Mouse (Mus musculus) brown adipose tissue, adult 24 weeks (tissue): ENCODE data around the gene Mapk10. TPM values are rescaled to one million over a fixed set of nuclear protein-coding genes. Genes with fewer than 3 reads are reported as not detected.

Source experiments
- H3K27ac ChIP-seq: fragments of 200-500 bp; replicated peaks from 2 replicates; pipeline ENCODE4 v1.5.1; 2012; ENCODE audit warnings: low read depth, mild to moderate bottlenecking, low read length
- H3K4me1 ChIP-seq: fragments of 200-500 bp; 2 replicates; pipeline ENCODE4 v1.6.1; 2012; ENCODE audit warnings: low read length, mixed read lengths; ENCODE audit not compliant: control insufficient read depth, insufficient read depth, insufficient read length
- H3K4me3 ChIP-seq: fragments of 200-500 bp; 2 replicates; pipeline ENCODE4 v1.5.1; 2012; ENCODE audit warnings: low read depth, mild to moderate bottlenecking, low read length, moderate library complexity; ENCODE audit not compliant: insufficient read depth
- polyA plus RNA-seq: library from polyadenylated mRNA; stranded (reverse); fragments of >200 nt; gene quantifications from 2 replicates; pipeline ENCODE4 v1.2.4, GENCODE M21; 2012; ENCODE audit not compliant: missing spikeins, insufficient read depth, insufficient read length

Gene Mapk10
- polyA plus RNA-seq, result not detected in 2 replicates

DNA sequence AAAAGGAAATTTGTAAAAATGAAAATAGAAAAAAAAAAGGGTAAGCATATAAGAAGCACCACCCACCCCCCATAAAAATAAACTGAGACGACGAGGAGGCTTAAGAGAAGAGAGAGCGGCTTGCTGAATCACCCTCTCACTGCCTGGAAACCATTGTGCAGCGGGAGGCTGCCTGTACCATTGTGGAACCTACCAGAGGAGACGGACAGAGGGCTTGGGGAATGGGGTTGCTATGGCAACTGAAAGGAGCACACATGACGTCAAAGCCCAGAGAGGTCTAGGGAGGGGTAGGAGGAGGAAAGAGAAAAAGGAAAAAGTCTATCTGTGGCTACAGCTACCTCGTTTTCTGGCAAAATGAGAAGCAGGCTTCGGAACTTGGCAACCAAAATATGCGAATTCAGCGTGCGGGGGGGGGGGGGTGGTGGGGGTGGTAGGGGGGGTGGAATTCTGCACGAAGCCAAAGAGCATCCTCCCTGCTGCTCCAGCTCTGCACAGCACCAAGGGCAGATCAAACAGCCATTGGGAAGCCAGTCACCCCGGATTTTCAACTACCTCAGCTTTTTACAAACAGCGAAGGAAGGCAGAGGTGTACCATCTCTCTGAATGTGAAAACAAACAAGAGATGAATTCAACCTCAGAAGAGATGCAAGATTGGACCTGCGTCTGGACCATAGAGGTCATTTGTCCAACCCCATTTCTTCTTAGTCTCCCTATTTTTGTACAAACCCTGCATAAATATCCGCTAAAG is at the start of gene Mapk10:
Gene Mapk10 (minus strand): TSS at position 234 of the 748 bp plus-strand sequence.
- Histone ChIP-seq H3K27ac (no peak within 1 kb of the TSS), H3K4me1 (no peaks in the 10 kb centered on the region), H3K4me3 (no peak within 1 kb of the TSS)

DNA sequence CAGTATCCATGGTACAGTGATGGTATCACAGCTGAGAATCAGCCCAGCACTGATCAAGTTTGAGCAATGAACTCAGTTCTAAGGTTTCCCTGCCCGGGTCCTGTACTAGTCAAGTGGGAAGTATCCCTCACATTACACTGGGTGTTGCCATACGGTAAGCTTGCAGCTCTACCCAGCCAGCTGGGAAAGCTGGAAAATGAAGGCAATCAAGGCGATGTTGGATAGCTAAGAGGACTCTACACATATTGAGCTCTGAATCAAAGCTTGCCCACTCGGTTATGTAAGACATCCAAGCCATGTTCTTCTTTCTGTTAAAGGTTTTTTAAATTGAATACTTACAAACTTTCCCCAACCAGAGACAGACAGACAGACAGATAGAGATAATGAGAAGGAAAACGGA is 45.0 kb upstream of the Mapk10 start:
- Histone ChIP-seq H3K4me3 (no peak overlapping the region), H3K4me1 (no peaks in the 10 kb centered on the region), H3K27ac (no peak overlapping the region)

DNA sequence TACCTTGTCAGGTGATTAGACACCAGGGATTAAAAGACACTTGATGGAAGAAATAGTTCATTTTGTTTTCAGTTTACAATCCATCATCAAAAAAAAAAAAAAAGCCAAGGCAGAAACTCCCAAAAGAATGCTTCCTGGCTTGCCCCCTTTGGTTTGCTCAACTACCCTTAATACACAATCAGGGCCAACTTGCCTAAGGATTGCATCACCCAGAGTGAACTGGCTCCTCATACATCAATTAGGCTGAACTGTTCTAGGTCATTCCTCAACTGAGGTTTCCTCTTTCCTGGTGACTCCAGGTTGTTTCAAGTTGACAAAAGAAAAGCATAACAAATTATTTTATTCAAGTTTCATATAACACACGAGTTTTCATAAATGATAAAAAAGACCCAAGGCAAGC is 31.3 kb upstream of the Mapk10 start:
- no peak overlapping the region for H3K4me3 ChIP-seq
- H3K27ac ChIP-seq, result no peak overlapping the region
- H3K4me1 ChIP-seq, result no peaks in the 10 kb centered on the region

DNA sequence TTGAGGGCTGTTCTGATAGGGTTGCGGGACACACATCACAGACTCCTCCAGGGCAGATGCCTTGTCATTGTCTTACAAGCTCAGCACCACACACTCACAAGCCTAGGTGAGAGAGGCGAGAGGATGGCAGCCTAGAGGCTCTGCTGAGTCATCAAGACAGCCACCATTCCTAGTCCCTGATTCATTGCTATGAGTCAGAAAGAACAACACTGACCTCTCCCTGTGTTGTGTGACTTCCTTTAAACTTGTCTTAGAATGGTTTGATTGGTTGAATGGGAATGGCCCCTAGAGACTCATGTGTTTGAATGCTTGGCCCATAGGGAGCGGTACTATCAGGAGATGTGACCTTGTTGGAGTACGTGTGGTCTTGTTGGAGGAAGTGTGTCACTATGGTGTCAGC is 20.7 kb upstream of the Mapk10 start:
- Histone ChIP-seq H3K27ac (no peak overlapping the region), H3K4me1 (no peaks in the 10 kb centered on the region), H3K4me3 (no peak overlapping the region)

DNA sequence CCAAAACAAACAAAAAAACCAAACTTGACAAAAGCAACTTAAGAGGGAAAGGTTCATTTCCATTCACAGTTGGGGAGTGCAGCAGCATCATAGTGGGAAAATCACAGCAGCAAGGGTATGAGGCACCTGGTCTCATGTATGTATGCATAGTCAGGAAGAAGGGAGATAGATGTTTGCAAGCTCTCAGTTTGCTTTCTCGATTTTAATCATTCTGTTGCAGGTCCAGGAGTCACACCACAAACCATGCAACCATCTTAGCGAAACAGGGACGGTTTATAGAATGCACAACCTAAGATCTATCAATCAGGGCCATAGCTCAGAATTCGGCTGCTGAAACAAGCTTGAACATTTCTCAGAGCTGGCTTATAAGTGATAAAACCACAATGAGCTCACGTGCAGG is 19.2 kb upstream of the Mapk10 start:
- Histone ChIP-seq H3K4me1 (no peaks in the 10 kb centered on the region), H3K4me3 (no peak overlapping the region), H3K27ac (no peak overlapping the region)

DNA sequence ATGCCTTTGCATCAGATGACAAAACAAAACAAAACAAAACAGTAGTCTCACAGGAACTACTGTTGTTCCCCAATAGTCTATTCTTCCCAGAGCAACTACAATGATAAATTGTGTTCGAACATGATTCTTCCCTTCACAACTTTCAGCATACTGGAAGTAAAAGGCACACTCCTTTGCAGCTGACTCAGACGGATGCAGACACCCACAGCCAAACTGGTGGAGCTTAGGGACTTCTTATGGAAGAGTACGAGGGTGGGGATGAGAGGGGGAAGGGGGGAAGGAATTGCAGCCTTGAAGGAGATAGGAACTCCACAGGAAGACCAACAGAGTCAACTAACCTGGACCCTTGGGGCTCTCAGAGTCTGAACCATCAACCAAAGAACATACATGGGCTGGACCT is 18.2 kb upstream of the Mapk10 start:
- H3K4me1 ChIP-seq, result no peaks in the 10 kb centered on the region
- H3K4me3 ChIP-seq, result no peak overlapping the region
- H3K27ac ChIP-seq, result no peak overlapping the region

DNA sequence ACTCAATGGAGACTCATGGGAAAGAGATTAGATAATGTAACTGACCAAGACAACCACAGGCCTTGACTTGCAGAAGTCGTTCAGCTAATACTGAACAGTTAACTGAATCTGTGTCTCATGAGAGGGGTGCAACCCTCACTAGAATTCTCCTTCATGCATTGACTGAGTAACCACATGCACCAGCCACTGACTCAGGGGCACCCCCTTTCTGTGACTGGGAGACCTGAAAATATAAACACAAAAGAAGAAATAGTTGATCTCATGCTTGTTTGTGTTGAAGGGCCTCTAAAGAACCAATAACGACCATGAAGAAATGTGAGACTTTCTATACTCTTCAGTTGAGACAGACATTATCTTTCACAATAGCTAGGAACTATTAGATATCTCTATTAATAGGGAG is 10.9 kb upstream of the Mapk10 start:
- H3K4me1 ChIP-seq, result no peaks in the 10 kb centered on the region
- no peak overlapping the region for H3K27ac ChIP-seq
- H3K4me3 ChIP-seq, result no peak overlapping the region

DNA sequence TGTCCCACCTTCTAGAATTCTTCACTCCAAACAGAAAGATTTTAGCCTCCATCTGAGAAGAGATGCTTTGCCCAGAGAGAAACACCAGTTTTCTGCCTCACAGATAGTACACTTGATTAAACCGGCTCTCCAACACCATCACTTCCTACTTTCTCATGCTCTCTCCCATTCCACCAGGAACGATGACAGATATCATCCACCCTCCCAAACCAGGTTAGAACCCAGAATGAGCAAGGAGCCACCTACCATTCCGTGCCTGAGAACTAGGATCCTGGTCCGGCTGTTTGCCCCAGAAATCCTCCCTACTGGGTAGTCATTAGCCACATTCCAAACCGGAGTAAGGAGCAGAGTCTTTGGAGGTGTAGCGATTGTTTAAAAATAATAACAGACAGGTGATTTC is 490 bp downstream of the Mapk10 start:
- Histone ChIP-seq H3K4me3 (no peak overlapping the region), H3K27ac (no peak overlapping the region)

DNA sequence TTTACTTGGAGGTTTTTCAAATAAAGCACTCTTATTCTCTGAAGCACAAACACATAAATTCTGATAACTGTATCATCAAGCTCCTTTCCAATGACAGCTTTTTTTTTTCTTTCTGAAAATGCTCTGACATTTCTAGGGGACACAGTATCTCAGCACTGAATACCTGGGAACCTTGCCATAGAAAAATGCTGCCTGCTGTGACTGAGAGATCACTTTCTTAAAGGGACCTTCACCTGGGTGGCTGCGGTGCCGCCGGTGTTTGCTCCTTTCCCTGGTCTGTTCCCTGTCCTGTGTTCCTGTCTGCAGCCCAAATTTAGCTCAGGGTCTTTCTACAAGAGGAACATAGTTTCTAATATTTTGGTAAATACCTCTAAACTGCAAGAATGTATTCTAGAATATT is 1.1 kb downstream of the Mapk10 start:
- Histone ChIP-seq H3K4me3 (no peak overlapping the region), H3K4me1 (no peaks in the 10 kb centered on the region), H3K27ac (no peak overlapping the region)

More for the DNA sequence above, 490 bp downstream of the Mapk10 start:
- H3K4me1 ChIP-seq, result no peaks in the 10 kb centered on the region

DNA sequence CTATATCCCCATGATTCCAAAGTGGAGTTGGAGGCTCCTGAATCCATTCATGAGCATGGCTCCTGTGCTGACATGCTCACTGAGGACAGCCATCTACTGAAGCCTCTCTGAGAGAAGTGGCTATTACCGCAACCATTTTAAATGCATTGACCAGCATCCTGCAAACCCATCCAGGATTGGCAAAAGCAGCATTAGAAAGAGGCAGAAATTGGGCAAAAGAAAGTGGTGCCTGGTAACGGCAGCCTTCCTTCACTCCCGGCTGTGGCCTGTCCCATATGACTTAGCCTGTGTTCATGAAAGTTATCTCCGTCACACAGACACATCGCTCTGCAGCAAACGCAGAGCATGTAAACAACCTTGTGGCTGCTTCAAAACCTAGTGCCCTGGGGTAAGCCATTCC is 1.6 kb downstream of the Mapk10 start:
- Histone ChIP-seq H3K27ac (no peak overlapping the region), H3K4me1 (no peaks in the 10 kb centered on the region), H3K4me3 (no peak overlapping the region)

DNA sequence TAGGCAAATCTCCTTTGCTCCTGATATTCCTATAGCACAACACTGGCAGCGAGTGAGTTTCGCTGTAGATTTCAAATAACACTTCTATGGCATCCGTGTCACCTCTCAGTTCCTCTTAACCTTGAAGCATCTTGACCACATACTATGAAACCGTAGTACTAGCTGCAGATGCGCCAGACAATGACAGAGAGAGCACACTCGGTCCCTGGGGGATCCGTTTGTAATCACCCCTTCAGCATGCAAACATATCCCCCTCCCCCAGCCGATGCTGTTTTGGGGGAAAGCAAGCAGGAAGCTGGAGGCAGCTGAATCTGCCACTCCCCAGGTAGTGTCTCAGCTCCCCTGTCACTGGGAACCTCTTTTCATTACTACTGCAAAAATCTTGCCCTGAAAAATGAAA is 2.3 kb downstream of the Mapk10 start:
- Histone ChIP-seq H3K4me1 (no peaks in the 10 kb centered on the region), H3K4me3 (no peak overlapping the region), H3K27ac (no peak overlapping the region)

DNA sequence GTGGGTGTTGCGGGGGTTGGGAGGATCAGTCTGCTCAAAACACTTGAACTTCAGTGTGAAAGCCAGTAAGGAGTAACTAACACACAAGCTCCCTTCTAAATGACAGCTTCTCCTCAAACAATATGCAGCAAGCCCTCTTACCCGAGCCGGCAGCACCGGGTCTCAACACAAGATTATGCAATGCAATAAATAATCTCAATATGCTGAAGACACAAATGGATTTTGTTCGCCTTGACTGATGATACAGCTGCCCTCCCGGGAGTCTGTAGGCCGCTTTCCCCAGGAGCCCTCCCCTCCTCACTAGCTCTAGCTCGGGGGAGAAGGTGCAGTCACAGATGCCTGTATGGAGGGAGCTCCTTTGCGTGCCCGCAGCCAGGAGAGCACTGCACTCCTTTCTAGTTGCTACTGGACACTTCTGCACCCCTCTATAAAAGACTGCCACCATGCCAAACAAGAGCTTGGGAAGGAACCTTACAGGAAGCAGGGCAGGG is 3.1 kb downstream of the Mapk10 start:
- Histone ChIP-seq H3K4me3 (no peak overlapping the region), H3K4me1 (no peaks in the 10 kb centered on the region), H3K27ac (no peak overlapping the region)

DNA sequence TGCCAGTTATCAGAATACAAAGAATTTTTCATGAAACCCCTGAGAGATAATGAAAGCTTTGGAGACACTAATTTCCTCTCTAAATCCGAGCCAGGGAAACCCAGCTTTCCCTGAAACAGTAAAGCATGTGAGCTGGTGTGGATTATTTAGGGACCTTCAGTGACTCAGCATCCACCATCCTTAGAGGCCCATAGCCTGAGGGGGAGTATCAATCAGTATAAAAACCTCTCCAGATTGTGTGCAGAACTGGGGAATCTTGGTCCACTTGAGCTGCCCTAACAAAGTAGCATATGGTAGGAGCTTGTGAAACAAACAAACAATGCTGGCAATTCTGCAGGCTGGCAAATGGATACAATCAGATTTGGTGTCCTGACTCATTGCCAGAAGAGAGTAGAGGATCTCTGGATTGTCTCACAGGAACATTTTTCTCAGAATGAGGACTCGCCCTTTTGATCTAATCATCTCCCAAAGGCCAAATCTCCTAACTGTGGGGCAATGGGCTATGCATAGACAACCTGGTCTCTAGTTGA is 13.3 kb downstream of the Mapk10 start:
- H3K27ac ChIP-seq, result no peak overlapping the region
- no peak overlapping the region for H3K4me3 ChIP-seq
- no peaks in the 10 kb centered on the region for H3K4me1 ChIP-seq

DNA sequence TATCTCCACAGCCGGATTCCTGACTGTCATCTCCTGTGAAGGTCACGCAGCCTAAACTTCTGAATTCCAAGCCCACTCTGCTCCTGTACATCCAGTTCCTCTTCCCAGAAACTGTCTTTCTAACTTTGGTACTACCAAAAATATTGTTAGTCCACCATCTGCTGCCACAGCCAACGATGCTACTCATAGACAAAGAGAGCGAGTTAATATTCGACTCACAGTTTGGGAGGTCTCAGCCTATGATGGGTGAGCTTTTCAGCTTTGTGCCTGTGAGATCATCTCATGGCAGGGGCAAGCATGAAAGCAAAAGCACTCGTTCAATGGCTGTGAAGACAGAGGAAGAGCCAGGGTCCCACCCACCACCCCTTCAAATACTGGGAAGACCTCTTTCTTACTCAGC is 16.6 kb downstream of the Mapk10 start:
- Histone ChIP-seq H3K4me3 (no peak overlapping the region), H3K27ac (no peak overlapping the region), H3K4me1 (no peaks in the 10 kb centered on the region)

DNA sequence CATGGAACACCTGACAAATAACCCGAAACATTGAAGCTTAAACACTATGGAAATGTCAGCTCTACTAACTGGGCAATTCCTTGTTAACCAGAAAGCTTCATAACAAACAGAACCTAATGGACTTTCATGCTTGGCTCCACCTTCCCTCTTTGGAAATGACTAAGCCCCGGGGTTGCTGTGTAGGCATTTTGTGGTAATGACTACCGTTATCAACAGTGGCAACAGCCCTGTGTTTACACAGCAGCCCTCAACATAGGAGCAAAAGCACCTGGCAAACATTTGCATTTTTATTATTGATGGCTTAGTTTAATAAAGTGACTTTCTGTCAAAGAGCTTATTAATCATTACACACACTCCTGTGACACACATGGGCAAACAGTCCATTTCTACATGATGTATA is 17.4 kb downstream of the Mapk10 start:
- Histone ChIP-seq H3K4me3 (no peak overlapping the region), H3K27ac (no peak overlapping the region), H3K4me1 (no peaks in the 10 kb centered on the region)

DNA sequence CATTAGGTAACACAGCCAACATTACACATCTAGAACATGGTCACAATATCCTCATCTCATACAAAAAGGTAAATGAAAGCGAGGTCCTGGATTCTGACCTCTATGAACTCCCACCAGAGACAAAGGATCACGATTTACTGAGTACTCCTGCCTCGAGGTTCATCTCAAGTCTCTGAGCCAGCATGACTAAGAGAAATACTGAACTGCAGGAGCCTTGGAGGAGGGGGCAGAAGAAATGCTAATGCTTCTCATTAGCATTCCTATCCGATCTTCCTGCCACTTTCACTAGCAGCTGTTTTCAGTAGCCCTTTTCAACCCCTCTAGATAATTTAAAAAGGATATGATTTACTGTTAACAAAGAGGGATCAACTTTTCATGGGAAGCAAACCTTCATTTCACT is 19.6 kb downstream of the Mapk10 start:
- no peak overlapping the region for H3K27ac ChIP-seq
- no peak overlapping the region for H3K4me3 ChIP-seq
- H3K4me1 ChIP-seq, result no peaks in the 10 kb centered on the region
